Mouse (Mus musculus) gastrocnemius, postnatal 14 days (tissue): ENCODE results near the gene Sprn. TPM values are rescaled to one million over a fixed set of nuclear protein-coding genes. Genes with fewer than 3 reads are reported as not detected.
A peak's percentile ranks its signal among the peaks of the same experiment; 100 is the strongest.
"Not testable (repeated sequence)": the region's sequence is repeated elsewhere in the genome, so short reads cannot be mapped to it uniquely, and the experiment has no call there.

Source experiments
- DNase-seq: peaks from one replicate; pipeline ENCODE4 v3.0.0; 2021; ENCODE audit warnings: mixed read lengths
- intact Hi-C: fragments of 180-260 bp; cut with DNase I; formaldehyde crosslinking; loops from one replicate; pipeline ENCODE4 v1.15.1; 2025; ENCODE audit warnings: low total_unique reads
- total RNA-seq, 2 experiments: library from RNA; stranded (reverse); gene quantifications; 2 replicates each; pipeline ENCODE4 v1.2.3; 2021

Sprn gene
- total RNA-seq, 2 experiments from 2014 or later, result 0.23 to 0.47 TPM

DNA sequence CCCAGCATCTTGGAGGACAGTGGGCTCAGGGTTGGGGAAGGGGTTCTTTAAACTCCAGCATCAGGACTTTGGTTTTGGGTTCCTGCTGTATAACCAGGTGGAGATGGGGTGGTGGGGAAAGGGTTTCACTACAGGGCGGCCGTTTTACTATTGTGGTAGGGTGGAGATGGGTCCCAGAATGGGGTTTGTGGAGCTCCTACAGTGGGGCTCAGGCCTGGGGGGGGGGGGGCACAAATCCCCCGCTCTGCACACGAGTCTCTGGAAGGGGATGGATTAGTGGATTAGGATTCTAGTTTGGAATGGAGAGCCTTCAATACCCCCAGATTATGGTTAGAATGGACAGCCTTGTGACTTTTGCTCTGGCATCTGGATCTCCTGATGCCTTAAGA, 854 bp downstream of the Sprn start:
- intact Hi-C loops, result no loop called here

DNA sequence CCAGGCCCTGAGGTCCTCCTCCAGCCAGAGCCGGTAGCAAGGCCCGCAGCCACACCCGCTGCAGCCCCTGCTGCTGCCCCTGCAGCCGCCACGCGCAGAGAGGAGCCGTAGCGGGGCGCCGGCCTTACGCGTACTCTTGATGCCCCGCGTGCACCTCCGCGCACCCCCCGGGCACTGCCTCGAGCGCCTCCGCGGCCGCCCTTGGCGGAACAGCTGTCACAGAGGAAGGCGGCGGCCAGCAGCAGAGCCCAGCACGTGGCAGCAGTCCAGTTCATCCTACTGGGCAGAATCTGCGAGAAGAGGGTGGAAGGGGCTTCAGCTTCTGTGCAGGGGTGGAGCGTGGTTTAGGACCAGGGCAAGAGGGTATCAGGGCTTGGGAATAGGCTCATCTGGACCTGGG, 1.3 kb downstream of the Sprn start:
- intact Hi-C loops, result no loop called here
- peak; percentile 44 for DNase-seq

More for the DNA sequence above, 854 bp downstream of the Sprn start:
- no peak for DNase-seq

DNA sequence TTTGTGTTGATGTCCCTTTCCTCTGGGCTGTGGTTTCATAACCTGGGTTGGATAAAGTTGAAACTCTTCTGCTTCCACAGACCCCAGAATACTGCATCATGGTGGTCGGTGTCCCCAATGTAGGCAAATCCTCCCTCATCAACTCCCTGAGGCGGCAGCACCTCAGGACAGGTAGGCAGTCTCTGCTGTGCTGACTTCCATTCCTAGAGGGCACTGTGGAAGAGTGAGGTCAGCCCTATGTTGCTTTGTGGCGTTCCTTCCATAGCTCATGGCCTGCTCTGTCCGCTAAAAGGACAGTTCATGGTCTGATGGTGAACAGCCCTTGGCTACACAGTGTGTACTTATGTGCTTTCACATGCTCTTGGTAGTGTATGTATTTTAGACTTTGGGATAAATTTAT, 10.1 kb downstream of the Sprn start:
- no peak for DNase-seq
- intact Hi-C loops, result loop anchor here (2.0 kb wide), 1 partner anchor 68 kb away; no protein-coding TSS in a partner anchor

DNA sequence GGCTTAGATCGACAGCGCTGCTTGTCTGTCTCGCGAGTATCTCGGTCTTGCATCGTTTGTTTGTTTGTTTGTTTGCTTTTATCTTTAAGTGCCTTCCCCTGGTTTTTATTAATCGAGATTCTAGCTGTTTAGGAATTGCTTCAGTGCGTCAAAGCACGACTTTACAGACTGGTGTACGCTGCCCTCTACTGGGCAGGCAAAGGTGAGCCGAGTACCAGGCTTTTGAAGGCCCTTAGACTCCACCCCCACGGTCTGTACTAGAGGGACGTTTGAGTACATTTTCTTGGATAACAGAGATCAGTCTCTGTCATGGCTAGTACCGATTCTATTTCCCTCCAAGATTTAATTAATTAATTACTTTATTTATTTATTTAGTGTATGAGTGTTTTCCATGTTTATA, 13.3 kb downstream of the Sprn start:
- intact Hi-C loops, result no loop called here

DNA sequence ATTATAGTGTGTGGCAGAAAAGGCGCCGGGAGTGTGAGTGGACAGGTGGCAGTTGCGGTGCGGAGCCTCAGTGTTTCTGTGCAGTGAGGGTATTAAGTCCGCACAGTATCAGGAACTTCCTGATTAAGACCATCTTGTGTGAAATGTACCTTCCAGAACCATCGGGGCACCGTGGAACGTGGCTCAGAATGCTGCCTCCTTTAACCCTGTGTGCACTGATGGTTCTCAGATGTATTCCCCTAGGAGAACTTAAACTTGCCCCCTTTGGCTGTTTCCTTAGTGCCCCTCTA, 16.7 kb downstream of the Sprn start:
- DNase-seq, result no peak
- intact Hi-C loops, result no loop called here

More for the DNA sequence above, 13.3 kb downstream of the Sprn start:
- peak; percentile 63 for DNase-seq

DNA sequence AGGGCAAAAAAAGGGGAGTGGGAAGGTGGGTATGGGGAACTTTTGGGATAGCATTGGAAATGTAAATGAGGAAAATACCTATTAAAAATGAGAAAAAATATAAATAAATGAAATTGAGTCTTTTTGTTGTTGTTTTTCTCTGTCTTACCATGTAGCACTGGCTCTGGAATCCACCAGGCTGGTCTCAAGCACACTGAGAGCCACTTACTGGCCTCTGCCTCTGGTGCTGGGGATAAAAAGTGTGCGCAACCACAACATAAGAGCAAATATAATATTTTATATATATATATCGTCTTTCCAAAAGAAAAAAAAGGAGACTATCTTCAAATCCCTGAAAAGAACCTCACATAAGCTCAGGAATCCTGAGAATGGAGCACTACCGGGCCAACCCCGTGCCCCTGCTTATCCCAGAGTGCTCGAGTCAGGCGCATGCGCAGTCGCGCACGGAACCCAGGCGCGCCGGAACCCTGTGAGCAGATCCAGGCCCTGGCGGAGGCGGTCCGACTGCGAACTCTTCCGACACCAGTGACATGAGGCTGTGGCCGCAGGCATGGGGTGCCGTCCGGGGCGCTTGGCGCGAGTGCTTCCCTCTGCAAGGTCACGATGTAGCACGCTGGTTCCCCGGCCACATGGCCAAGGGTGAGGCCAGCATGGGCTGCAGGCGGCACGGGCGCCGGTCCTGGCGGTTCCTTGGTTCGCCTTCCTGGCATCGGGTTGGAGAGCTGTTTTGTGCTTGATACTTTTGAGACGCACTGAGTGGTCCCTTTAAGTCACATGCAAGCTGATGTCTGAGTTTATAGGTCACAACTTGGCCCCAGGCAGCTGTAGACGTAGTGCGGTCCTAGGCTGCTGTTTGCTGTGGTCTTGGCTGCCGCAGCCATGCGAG, 17.3 kb downstream of the Sprn start, which contains the start of gene Mtg1:
Mtg1 (plus strand) TSS at position 430 of the 886 bp plus-strand sequence.
- intact Hi-C loops, result no loop called here
- peak; percentile 96 for DNase-seq

DNA sequence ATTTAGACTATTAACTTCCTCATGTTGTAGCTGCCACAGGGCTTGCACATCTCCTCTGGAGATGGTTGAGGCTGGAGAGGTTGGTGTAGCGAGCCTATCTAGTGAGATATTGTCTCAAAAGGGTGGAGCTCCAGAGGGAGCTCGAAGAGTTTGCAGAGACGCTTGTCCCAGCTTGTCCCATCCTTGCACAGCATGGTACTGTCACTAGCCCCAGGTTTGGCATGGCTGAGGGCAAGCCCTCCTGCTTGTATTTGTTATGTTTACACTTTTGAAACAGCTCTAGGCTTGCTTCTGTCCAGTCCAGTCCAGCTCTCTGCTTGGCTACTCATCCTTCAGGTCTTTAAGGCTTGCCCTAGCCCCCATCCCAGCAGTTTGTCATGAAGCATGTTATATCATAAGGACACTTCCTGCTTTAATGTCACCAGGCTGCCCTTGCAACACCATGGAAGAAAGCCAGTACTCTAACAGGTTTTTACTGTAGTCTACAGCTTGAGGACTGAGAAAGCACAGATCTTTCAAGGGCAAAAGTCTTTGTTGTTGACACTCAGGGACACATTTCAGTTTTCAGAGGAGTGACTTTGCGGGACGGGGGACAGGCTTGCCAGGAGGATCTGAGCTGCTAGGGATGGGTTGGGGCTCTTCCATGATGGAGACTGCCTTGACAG, 19.4 kb downstream of the Sprn start:
- no peak for DNase-seq
- intact Hi-C loops, result no loop called here

DNA sequence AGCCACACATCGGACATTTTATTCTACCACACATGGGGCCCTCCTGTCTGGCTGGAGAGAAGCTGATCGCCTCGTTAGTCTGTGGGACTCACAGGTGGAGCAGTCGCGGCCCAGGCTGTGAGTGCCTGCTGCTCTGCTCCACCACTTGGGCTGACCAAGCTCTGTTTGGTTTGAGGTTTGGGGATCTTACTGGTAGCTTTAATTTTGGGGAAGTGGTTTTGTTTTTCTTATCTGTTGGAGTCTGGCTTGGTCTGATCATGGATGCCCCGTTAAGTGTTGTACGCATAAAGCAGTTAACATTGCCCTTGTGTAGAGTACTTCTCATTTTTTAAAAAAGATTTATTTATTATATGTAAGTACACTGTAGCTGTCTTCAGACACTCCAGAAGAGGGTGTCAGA, 20.6 kb downstream of the Sprn start:
- intact Hi-C loops, DNase-seq: not testable (repeated sequence)

DNA sequence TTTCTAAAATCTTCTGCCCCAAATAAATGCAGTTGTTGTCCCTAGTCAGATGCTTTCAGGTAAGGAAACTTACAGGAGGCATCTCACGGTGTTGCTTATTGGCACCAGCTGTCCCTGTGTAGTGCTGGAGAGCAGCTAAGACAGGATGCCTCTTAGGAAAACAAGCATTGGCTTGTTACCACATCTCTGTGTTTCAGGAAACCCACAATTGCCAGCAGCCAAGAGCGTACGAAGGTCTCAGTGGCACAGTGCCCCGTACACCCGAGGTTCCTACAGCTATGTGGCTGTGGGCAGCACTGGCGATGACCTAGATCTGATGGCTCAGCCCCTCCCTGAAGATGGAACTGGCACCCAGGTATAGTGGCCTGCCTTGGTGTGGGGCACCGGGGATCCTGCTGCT, 22.5 kb downstream of the Sprn start:
- DNase-seq, intact Hi-C loops: not testable (repeated sequence)

DNA sequence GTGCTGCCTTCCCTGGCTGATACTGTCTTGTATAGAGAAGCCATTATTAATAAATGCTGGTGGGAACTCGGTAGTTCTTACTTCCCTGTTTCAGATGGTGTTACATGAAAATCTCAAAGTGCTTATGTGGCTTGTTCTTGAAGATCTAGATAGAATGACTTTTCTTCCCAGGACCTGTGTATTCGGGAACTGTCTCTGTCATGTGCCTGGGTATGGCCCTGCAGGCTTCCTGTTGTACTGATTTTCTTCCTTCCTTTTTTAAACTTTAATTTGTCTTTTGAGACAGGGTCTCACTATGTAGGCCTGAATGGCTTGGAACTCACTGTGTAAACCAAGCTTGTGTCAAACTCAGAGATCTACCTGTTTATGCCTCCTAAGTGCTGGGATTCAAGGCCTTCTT, 26.8 kb downstream of the Sprn start:
- no peak for DNase-seq
- intact Hi-C loops, result no loop called here

DNA sequence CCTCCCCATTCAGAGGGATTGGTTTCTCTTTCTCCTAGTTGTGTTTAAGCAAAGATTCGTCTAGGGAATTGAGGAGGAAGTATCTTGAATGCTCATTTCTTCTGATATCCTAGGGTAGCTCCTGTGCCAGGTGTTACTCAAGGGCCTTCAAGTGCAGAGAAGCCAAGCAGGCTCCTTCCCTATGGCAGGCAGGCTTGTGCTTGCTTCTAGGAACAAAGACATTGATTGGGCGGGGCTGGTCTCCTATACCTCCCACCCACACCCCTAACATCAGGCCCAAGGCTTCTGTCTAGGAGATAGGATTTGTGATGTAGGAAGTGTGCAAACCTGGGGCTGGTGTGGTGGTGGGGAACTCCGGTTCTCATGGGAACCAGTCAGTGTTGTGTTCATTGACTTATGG, 27.7 kb downstream of the Sprn start:
- intact Hi-C loops, result no loop called here
- DNase-seq, result no peak

DNA sequence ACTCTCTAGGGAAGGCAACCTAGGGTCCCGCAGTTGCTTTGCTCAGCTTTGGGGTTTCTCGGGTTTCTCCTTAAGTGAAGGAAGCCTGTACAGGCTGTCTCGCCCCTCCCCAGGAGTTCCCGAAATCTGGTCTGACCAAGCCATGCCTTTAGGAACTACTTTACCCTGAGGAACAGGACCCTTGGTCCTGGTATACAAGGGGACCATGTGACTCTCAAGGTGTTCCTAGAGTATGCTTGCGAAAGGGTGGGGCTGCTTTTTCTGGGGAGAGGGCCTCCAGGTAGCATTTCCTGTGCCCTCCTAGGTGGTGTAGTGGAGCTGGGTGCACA, 28.7 kb downstream of the Sprn start:
- intact Hi-C loops, result no loop called here
- no peak for DNase-seq

DNA sequence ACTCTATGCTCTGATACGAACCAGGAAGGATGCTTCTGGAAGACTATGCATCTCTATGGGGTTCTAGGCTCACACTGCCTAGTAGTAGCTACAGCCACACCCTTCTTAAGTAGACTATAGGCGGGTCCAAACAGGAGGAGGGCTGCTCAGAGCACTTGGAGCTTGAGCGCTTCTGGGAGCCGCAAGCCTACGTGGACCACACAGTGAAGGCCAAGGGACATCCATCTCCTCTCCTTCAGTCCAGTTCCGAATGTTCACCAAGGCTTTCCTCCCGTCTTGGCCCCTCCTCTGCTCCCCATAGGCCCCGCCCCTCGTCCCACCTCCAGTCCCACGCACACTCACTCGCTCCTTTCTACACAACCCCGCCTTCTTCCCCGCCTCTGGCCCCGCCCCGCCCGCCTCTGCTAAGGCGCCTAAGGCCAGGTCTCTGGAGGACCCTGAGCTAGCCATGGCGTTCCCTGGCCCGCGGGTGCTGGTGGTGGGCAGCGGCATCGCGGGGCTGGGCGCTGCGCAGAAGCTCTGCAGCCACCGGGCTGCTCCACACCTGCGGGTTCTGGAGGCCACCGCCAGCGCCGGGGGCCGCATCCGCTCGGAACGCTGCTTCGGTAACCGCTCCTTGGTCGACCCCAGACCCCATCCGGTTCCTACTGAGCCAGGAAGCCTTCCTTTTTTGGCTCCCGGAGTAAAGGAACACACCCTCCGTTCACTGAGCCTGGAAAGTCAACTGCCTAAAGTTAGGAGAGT, 29.2 kb downstream of the Sprn start:
- intact Hi-C loops, result no loop called here
- DNase-seq, result peak; percentile 95

DNA sequence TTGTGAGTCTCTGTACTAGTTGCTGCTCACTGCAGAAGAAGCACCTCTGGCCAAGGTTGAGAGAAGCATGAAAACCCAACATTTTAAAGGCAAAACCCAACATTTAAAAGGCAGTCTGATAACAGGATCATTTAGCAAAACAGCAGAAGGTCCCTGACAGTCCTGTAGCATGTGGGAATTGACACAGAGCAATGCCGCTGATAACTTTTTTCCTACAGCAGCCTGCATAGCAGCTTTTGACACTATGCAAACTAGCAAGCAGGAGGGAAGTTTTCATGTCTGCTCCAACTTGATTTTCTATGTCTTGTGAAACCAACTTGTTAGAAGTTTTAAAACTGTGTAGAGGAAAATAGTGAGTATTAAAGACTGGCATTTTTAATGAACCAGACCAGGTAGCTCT, 30.3 kb downstream of the Sprn start:
- no peak for DNase-seq
- intact Hi-C loops, result no loop called here

DNA sequence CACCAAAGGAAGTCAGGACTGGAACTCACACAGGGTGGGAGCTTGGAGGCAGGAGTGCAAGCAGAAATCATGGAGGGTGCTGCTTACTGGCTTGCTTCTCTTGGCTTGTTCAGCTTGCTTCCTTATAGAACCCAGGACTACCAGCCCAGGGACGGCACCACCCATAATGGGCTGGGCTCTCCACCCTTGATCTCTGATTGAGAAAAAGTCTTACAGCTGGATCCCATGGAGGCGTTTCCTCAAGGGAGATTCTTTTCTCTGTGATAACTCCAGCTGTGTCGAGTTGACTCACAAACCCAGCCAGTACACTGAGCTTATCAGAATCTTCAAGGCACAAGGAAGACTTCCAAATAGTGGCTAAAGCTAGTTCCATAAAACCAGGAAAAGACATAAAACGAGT, 31.9 kb downstream of the Sprn start:
- intact Hi-C loops, result no loop called here
- no peak for DNase-seq

DNA sequence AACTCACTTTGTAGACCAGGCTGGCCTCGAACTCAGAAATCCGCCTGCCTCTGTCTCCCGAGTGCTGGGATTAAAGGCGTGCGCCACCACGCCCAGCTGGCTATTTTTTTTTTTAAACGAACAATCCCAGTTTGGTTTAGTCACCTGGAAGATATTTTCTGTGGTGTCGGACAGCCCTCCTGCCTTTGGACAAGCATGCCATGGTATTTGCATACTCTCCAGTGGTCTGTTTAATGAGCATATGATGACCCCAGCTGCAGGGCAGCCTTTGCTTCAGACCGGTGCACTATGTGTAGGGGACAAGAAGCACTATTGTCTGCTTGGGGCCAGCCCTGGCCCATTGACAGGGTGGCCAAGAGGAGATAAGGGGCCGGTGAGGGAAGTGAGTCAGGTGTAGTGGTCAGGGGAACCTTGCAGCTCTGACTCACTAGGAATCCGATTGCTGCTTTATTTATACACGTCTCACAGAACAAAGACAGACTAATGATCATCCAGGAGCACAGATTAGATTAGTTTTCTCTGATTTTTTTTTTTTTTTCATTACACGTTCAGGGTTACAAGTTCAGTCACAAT, 33.3 kb downstream of the Sprn start:
- DNase-seq, result no peak
- intact Hi-C loops, result no loop called here

DNA sequence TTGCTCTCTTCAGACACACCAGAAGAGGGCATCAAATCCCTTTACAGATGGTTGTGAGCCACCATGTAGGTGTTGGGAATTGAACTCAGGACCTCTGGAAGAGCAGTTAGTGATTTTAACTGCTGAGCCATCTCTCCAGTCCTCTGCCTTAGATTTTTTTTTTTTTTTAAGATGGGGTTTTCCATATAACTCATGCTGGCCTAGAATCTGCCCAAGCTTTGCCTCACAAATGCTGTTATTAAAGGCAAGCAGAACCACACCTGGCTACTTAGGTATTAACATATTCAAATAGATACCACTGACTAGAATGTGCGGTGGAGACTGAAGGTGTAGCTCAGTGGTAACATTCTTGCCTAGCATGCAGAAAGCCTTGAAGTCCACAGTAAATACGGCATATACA, 34.2 kb downstream of the Sprn start:
- DNase-seq, result no peak
- intact Hi-C loops, result no loop called here

DNA sequence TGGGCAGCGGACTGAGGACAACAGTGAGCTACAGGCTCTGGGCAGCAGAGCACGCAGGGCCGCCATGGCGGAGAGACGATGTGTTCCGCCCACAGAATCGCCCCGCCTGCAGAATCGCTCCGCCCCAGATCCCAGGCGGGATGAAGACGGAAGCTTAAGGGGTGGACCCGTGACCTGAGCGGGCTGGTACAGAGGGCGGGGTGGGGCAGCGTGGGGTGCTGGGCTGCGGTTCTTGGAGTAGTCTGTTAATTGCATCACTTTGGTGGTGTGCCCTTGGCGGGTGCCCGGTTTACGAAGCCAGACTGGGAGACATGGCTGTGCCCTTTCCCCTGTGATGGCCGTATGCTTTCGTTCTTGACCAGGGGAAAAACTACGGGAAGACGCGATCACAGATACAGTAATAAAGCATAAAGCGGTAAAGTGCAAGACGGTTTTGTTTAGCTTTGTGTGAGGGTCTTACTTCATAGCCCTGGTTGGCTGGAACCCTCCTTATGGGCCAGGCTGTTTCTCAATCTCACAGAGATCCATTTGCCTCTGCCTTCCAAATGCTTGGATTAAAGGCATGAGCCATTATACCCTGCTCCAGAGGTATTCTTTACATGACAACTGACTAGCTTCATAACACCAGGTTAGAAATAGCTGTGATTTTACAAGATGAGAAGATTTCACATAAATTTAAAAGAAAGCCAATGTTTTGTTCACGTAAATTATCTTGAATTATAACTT, 38.2 kb downstream of the Sprn start, which contains the start of gene Echs1:
Echs1 (minus strand) TSS at position 148 of the 726 bp plus-strand sequence.
- intact Hi-C loops, result no loop called here

DNA sequence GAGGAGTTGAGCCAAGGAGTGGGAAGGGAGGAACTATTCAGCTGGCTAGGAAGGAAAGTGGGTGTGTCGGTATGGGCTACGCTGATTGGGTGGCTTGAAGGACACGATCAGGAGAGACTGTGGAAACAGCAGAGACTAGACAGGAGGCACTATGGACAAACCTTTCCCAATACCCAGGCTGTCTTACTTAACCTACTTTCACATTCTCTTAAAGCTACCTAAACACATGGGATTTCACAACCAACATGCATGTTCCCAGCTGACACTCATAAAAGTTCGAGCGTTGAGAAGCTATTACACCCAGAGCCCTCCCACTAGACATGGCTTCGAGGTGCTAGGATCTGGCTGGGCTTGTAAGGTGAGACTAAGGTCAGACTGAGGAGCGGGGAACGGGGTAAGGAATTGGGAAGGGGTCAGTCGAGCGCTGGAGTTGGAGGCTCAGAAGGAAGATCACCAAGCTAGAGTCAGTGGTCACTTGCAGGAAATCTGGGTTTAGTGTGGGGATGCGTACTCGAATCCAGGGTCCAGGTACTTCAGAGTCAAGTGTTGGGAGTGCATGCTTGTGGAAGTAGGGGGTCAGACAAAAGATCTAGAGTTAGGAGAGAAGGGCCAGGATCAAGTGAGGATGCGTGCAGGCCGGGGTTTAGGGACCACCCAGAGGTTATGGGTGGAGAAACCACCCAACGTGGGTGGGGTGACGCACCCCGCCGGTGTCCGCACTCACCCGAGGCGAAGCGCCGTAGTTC, 38.9 kb downstream of the Sprn start, which contains the start of gene Paox:
Paox (plus strand) TSS at position 217 of the 746 bp plus-strand sequence.
- intact Hi-C loops, result no loop called here
- peak; percentile 41 for DNase-seq

More for the DNA sequence above, 38.2 kb downstream of the Sprn start, which contains the start of gene Echs1:
- DNase-seq, result peak; percentile 92
